Mouse (Mus musculus) megakaryocyte progenitor cell, adult 5-6 weeks (primary cell): Measurements from ENCODE around the gene Rrn3. TPM values are rescaled to one million over a fixed set of nuclear protein-coding genes. Genes with fewer than 3 reads are reported as not detected.

Experiments used
- ATAC-seq: replicated peaks from 2 replicates; pipeline ENCODE4 v1.8.0; 2016; ENCODE audit warnings: mild to moderate bottlenecking, moderate TSS enrichment, inconsistent platforms; ENCODE audit not compliant: poor library complexity
- total RNA-seq, 2 experiments: library from RNA; stranded (forward) in 1 of 2; stranded (reverse) in 1 of 2; fragments of 157-497, 149-512 nt in 1 of 2; fragments of 200-1000 nt in 1 of 2; gene quantifications; 2 replicates each; pipeline versions ENCODE4 v1.2.3 to v1.2.4; 2015 to 2017

Gene Rrn3
- total RNA-seq, 2 experiments from 2014 or later: 34.7 to 45.2 TPM

- ATAC-seq: no peak
Observed at GRCm38 (mm10) chr16:13845031-13845430, 64.5 kb downstream of the Rrn3 start.

GRCm38 (mm10) chr16:13846675-13847074, 66.2 kb downstream of the Rrn3 start:
- no peak for ATAC-seq

GRCm38 (mm10) chr16:13848310-13848709, 67.8 kb downstream of the Rrn3 start:
- ATAC-seq: peak; percentile 69

GRCm38 (mm10) chr16:13851446-13851845, 70.9 kb downstream of the Rrn3 start:
- ATAC-seq: no peak

GRCm38 (mm10) chr16:13853886-13854285, 73.4 kb downstream of the Rrn3 start:
- ATAC-seq: no peak

Other genes with a start within 250 kb of the Rrn3 start
- gene Parn, start 112.5 kb upstream of the Rrn3 start, total RNA-seq (2015): 18.8 TPM in 2 replicates
- gene Parn, start 112.5 kb upstream of the Rrn3 start, total RNA-seq (2017): 45.0 and 69.4 TPM in 2 replicates
- 48.0 and 53.0 TPM in 2 replicates for gene Bfar, start 108.8 kb upstream of the Rrn3 start, total RNA-seq (2015)
- 57.4 and 67.3 TPM in 2 replicates for gene Bfar, start 108.8 kb upstream of the Rrn3 start, total RNA-seq (2017)
- 12.4 and 15.9 TPM in 2 replicates for gene 3110001I22Rik, start 108.8 kb upstream of the Rrn3 start, total RNA-seq (2015)
- gene 3110001I22Rik, start 108.8 kb upstream of the Rrn3 start, total RNA-seq (2017): 12.6 and 21.0 TPM in 2 replicates
- not detected in 2 replicates for gene Pla2g10, start 49.7 kb upstream of the Rrn3 start, total RNA-seq (2015)
- gene Pla2g10, start 49.7 kb upstream of the Rrn3 start, total RNA-seq (2017): not detected in 2 replicates
- gene Ntan1, start 38.1 kb downstream of the Rrn3 start, total RNA-seq (2015): 97.9 and 123 TPM in 2 replicates
- 65.7 and 68.2 TPM in 2 replicates for gene Ntan1, start 38.1 kb downstream of the Rrn3 start, total RNA-seq (2017)
- gene Pdxdc1, start 122.4 kb downstream of the Rrn3 start, total RNA-seq (2015): 52.7 and 57.8 TPM in 2 replicates
- 58.0 and 87.0 TPM in 2 replicates for gene Pdxdc1, start 122.4 kb downstream of the Rrn3 start, total RNA-seq (2017)
- 0.32 and 1.7 TPM in 2 replicates for gene Mpv17l, start 122.5 kb downstream of the Rrn3 start, total RNA-seq (2015)
- 0.33 and 2.0 TPM in 2 replicates for gene Mpv17l, start 122.5 kb downstream of the Rrn3 start, total RNA-seq (2017)
- 0.12 TPM in 1 of 2 replicates, not detected in the other for gene 2900011O08Rik, start 205.9 kb downstream of the Rrn3 start, total RNA-seq (2015)
- 0.12 TPM in 1 of 2 replicates, not detected in the other for gene 2900011O08Rik, start 205.9 kb downstream of the Rrn3 start, total RNA-seq (2017)
- 6.7 and 10.2 TPM in 2 replicates for gene Ifitm7, start 206.2 kb downstream of the Rrn3 start, total RNA-seq (2015)
- gene Ifitm7, start 206.2 kb downstream of the Rrn3 start, total RNA-seq (2017): 6.0 and 12.2 TPM in 2 replicates